Mouse (Mus musculus) urinary bladder, postnatal 10 days (tissue): ENCODE data around the gene Fam76a.
A peak's percentile ranks its signal among the peaks of the same experiment; 100 is the strongest.

Experiments
- DNase-seq: peaks from one replicate; pipeline ENCODE4 v3.0.0; 2022; ENCODE audit warnings: low spot score

The Fam76a gene

DNA sequence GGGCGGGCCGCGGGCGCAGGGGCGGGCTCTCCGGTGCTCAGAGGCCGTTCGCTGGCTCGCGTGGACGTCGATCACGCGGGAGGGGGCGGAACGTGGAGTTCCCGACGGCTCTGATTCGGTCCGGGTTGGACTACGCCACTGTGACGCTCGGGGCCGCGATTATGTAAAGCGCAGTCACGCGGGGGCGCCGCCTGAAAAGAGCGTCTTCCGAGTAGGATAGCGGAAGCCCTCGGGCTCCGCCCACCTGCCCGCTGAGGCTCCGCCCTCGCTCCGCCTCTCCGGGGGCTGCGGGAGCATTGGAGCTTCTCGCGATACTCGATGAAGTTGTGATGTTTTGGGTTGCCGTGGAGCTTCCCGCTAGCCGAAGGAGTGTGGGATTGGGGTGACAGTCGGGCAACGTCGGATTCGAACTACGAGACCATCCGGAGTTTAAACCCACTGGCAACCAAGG is at the start of gene Fam76a:
Gene Fam76a (minus strand): TSS at position 1 of the 451 bp plus-strand sequence.
- DNase-seq: peak; percentile 99

DNA sequence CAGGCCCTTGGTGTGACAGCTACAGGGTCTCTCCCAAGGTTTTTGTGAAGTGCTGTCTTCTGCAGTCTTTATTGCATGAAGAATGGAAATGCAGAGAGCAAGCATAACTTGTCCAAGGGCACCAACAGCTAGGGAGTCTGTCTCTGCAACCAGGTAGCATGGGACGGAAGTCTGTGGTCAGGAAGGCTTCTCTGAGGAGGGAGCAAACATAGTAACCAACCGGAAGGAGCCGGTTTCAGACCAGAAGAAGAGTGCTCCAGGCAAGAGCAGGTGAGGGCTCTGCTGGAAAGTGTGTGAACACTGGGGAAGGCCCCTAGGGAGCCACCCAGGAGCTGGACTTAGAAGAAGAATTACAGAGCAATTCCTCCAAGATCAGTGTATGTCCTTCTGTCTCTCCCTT is 49.7 kb upstream of the Fam76a start:
- no peak for DNase-seq

DNA sequence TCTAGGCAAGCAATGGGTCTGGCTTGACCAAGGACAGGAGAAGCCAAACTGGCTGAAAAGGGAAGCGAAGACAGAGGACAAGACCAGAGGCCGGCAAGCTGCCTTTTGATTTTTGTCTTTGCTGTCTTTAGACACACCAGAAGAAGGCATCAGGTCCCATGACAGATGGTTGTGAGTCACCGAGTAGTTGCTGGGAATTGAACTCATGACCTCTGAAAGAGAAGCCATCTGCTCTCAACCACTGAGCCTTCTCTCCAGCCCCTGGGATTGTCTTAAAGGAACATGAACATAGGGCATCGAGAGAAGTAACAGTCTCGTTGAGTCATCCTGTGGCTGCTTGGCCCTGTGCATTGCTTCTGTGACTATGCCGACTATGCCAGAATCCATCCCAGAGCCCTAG is 49.2 kb upstream of the Fam76a start:
- DNase-seq: no peak

DNA sequence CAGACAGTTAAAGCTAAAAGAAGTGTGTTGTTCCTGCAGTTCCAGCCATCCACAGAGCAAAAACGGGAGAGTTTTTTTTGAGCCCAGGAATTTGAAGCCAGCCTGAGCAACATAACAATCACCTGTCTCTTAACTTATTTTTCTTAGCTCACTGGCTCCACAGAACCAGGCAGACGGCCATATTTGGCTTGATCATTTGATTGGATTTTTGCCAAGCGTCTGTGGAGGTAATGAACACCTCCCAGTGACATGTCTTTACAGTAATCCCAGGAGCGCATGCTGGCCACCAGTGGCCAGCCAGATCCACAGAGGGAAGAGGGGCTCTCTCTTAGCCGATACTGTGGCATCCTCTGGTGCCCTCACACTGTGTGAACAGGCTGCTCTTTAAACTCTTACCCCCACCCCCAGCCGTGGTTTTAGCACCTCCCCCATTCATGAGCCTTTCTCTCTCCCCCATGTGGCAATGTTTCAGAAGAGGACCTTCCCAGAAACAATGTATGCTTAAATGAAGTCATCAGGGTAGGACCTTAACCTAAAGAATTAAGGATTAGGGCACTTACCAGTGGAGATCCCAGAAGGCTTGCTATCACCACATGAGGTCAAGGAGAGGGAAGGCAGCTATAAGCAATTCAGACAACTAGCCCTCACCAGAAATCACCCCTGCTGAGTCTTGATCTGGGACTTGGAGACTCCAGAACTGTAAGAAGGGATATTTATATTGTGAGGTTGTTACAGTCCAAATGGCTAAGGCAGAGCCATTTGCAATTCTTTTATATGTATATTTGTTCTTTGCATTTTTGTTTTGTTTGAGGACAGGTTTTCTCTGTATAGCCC is 46.0 kb upstream of the Fam76a start:
- no peak for DNase-seq

DNA sequence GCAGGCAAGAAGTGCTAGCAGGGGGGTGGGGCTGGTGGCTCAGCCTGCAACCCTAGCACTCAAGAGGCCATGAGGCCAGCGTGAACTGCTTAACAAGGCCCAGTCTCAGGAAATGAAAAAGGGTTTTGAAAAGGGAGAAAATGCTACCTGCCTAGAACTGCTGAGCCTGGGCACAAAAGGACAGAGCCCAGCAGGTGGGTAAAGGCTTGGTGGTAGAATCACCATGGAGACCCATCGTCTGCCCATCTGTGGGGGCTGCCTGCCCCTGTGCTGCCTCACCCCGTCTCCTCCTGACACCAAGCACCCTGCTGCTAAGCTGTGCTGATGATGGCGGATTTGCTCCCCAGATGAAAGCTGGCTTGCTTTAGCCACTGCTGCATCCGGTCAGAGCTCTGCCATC is 42.1 kb upstream of the Fam76a start:
- no peak for DNase-seq

DNA sequence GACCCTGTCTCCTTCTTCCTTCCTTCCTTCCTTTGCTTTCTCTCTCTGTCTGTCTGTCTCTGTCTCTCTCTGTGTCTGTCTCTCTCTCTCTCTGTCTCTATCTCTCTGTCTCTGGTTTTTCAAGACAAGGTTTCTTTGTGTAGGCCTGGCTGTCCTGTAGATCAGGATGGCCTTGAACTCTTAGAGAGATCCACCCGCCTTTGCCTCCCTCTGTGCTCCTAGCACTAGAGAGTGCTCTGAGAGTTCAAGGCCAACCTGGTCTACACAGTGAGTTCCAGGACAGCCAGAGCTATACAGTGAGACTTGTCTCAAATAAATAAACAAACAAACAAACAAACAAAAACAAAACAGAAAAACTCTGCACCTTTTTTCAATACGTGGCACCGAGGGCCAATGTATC is 41.7 kb upstream of the Fam76a start:
- DNase-seq: no peak

DNA sequence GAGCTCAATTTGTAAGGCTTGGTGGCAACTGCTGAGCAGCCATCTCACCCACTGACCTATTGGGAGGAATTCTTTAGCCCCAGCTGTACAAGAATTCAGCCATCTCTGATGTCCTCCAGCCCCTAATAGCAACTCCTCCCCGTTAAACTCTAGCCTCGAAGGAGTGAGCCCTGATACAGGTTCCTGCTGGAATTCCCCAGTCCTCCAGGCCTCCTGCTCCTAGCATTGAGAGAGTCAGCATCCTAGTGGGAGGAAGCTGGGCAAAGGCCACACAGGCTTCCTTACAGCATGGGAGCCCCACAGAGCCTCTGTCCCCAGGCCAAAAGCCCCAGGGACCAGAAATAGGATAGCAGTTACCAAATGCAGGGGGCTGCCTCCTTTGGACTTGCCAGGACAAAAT is 41.1 kb upstream of the Fam76a start:
- DNase-seq: no peak

DNA sequence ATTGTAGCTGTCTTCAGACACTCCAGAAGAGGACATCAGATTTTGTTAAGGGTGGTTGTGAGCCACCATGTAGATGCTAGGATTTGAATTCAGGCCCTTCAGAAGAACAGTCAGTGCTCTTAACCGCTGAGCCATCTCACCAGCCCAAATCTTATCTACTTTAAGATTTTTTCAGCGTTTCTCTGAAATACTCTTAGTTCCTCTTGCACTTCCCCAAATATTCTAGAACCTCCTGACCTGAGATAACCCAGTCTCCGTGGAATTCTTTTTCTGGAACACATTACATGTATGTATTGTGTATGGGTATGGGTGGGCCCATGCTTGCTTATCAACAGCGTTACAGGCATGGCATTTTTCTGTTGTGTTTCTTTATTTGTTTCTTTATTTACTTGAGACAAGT is 40.3 kb upstream of the Fam76a start:
- no peak for DNase-seq

DNA sequence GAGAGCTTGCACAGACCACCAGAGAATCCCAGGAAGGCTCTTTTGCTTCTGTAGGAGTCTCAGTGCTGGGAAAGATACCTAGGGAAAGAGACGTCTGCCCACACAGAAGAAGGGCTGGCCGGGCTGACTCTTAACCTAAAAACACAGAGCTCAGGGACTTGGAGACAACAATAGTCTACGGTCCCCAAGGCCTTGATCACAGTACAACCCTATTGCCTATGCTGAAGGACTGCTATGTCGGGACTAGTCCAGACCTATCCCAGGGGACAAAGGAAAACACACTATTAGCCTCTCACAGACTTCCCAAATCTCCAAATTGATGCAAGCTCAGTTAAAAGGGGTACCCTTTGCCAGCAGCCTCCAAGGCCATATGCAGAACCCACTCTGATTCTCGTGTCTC is 39.5 kb upstream of the Fam76a start:
- DNase-seq: no peak

DNA sequence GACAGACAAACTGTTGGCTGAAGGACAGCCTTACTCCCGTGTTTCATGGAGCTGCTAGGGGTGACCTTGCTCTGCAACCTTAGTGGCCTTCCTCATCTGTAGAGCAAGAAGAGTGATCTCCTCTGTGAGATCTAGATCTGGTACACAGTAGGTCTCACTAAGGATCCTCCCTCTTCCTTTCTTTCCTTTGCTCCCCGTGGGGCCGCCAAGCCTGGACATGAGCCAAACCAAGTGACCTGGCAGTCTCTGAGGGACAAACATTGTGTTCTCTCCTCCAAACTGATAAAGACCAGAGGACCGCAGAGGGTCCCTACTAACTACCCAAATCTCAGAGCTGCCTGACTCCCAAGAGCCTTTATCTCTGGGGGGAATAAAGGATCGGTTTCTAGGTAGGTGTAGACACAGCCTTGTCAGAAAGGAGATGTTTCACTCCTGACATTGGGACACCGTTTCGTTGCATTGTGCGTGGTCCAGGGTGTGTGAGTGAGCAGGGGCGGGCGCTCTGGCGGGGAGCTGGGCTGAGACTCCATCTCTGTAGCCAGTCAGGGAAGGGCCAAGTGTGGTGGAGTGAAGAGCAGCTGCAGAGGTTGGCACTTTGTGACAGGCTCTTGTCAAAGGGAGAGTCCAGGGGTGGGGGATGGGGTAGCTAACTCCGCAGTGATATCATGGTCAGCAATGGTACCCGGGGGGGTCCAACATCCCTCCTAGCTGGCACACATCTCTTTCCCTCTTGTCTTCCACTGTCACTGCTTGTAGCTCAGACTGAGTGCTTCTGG is 38.7 kb upstream of the Fam76a start:
- no peak for DNase-seq

DNA sequence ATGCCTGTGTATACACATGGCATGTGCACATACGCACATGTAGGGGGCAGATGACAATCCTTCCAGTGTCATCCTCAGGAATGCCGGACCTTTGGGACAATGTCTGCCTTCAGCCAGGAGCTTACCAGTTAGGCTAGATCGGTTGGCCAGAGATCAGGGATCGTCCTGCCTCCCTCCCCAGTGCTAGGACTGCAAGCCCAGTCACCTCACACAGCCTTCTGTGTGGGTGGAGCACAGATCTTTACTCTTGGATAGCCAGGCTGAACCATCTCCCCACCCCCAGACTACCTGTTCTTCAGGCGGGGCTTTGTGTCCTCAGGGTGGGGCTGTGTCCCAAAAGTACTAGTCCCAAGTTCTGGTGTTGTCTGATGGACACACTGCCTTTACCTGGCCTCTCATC is 38.0 kb upstream of the Fam76a start:
- no peak for DNase-seq

DNA sequence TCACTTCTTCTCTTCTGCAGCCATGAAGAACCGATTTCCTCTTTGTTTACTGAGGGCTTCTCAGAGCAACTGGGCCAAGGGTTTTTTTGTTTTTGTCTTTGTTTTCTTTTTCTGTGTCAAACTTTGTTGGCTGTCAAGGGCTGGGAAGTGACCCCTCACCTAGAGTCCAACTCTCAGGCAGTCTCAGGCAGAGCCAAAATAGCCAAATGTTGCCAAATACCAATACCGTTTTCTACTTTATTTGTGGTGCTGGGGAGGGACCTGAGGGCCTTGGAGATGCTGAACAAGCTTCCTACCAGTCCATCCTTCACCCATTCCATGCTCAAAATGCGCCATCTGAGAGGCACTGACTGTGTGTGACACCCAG is 37.3 kb upstream of the Fam76a start:
- no peak for DNase-seq

DNA sequence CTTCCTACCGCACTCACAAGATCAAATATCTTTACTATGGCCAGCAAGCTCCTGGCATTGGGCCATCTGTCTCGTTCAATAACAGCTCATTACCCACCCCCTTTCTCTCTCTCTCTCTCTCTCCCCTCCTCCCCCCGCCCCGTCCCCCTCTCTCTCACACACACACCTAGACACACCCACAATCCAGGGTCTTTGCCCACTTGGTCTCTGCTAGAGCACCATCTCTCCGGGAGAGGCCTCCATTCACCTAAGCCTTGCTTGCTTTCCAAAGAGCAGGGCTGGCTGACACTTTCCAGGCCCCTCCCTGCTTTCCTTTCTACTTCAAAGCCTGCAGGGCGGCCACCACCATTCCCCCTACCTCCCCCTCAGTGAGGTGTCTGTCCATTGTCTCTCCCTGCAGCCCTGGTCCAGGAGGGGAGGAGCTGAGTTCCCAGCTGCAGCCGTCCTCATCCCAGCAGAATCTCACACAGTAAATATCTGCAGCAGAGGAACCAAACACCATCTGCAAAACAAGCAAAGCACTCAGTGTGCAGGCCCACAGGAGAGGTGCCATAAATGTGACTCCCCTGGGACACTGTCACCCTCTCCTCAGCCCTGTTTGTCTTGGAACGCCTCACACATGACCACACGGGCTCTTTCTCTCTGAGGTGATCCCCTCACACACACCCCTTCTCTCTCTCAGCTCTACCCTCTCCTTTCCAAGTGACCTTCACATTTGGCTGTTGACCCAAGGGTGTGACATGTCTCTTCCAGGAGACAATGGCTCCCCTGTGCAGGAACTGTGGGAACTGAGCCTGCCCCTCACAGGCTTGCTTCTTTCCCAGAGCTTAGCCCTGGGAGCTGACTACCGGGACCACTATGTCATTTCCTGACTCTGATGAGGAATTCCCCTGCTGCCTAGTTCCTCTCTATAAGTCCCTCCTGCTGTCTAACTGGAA is 36.7 kb upstream of the Fam76a start:
- no peak for DNase-seq

DNA sequence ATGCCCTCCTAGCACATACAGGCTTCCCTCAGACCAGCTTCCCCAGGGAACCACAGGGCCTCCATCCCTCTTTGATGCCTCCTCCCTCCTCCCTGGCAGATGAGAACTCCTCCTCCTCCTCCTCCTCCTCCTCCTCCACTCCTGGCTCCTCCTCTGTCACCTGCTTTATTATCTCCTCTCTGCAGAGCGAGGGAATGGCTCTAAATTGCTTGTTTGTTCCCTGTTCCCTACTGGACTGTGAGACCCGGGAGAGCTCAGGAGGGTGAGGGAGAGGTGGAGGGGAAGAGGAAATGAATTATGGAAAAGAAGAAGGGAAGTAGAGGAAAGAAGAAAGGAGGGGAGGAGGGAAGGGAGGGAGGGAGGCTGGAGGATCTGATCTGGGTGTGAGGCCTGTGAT is 33.0 kb upstream of the Fam76a start:
- DNase-seq: no peak

DNA sequence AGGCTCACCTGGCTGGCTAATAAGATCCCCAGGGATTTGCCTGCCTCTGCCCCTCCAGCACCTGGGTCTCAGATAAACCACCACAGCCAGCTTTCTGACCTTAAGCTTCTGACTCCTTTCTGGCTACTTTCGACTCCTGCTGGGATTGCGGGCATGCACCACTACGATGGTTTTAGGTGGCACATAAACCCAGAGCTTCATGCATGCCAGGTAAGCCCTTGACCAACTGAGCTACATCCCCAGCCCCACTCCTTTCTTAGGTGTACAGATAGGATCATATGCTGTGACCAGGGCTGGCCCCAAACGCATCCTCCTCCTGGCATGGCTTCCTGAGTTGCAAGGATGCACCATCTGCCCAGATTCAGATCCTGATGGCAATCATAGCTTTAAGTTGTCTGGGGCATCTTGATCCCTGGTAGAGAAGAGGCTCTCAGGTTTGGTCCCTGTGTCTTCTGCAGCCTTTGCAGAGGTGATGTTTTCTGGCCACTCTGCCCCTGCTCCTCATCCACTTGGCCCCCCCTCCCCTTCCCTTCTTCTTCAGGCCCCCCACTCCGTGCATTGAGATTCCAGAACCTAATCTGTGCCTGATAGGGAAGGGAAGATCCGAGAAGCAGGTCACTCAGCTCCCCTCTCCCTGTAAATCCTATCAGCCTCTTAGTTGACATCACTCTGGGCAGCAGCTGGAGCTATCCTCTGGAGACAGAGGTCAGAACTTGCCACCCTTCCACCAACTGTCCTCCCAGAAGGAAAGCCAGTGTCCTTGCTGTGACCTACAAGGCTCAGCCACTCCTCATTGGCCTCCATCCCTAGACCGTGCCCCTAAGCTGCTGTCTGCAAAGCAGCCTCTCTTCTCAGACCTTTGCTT is 32.4 kb upstream of the Fam76a start:
- DNase-seq: no peak

DNA sequence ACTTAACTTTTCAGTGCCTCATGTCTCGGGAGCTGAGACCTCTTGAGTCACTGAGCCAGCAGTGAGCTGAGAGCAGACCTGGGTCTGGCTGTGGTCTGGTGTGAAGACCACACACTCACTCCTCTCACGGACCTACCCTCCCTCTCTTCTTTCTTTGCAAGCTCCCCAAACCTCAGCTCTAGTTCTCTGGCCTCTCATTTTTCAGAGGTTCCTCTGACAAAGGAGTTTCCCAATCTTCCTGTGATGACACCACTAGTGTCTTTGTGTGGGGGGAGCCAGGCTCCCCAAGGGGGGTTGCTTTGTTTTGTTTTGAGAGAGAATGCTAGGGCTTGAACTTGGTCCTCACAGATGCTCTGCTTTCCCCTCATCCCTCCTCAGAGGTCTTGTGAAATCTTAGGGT is 28.6 kb upstream of the Fam76a start:
- DNase-seq: no peak

DNA sequence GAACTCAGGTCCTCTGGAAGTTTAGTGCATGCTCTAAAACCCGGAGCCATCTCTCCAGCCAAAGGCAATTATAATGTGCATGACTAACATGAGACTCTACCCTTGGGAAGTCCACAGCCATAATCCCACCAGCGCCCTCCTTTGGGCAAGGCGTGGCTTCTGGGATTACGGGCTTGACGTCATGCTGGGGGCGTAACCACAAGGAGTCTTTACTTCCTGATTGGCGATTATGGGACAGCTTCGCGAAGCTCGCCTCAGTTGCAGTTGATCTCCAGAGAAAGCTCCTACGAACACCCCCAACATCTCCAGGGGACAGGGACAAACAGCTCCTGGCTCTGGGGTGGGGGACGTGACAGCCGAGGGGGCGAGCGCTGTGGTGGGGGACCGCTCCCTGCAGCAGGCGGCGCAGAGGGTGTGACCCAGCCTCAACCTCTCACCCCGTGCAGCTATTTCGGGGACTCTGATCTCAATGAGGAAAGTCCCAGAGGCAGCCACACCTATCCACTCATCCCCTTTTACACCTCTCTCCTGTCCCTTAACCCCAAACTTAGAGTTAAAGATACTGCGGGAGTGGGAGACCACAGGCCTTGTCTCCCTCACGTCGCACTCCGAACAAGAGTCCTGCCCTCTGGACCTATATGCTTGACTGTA is 27.6 kb upstream of the Fam76a start:
- no peak for DNase-seq

DNA sequence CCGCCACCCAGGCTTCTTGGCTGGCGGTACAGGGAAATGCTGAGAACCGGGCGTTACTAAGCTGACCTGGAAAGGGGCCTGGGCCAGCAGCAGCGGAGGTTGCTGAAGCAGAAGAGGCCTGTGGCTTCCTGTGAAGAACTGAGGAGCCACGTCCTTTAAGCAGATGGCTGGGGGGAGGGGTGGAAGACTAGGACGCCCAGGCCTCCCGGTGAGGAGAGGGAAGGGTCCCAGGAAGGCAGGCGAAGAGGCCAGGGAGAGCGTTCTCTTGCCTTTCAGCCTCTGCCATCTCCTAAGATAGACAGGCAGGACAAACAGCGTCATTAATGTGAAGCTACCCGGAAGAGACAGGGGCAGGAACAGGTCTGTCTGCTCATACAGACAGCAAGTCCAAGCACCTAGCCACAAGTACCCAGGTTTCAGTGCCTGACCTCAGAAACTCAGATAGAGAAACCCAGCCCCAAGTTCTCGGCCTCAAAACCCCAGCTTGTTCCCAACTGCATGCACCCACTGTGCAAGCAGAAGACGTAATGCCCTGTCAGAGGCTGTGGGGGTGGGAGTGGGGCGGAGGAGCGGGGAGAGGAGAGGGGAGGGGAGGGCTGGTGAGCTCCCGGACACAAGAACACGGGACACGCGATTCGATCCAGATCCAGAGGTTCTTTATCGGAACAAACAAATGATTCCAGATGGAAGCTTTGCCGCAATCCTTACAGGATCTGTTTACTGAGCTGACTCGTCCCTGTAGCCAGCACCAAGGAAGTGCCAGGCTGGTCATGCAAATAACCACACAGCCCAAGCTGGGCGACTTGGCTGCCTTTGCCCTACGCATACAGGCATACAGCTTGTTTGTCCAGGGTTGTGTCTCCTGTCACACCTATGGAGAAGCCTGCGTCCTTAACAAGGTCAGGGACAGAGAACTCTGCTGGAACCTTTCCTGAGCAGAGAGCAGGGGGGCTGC is 24.0 kb upstream of the Fam76a start:
- DNase-seq: no peak

DNA sequence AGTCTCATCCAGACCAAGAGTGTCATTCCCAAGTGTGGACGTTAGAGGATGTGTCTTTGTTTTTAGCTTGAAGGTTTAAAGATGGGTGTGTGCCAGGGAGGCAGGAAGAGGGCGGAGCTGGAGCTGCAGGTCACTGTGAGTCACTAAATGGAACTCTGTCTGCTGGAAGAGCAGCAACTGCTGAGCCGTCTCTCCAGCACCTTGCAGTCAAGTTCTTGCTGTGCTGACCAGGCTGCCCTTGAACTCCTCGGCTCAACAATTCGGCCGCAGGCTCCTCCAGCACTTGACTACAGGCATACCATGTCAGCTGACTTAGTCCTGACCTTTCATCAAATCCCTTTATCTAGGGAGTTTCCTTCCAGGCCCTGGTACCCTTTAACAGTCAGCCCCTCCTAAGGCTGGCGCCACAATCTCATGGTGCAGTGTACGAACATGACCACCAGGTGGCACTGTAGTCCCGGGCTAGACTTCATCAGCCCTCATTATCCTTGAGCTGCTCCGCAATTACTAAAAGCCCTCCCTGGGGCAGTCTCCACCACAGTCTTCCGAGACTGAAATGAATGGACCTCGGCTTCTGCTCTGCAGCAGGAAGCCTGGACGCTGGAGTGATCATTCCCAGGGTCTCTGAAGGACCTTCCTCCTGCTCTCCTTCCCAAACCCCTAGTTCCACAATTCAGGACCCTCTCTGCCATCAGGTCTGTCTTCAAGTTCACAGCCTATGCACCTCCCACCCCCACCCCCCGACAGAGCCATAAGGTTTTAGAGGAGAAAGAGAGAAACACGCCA is 23.1 kb upstream of the Fam76a start:
- peak; percentile 76 for DNase-seq
